Mouse (Mus musculus) heart, postnatal 4 days (tissue): Measurements from ENCODE around the gene Slc8a2. TPM values are rescaled to one million over a fixed set of nuclear protein-coding genes. Genes with fewer than 3 reads are reported as not detected.

Experiments used
- DNase-seq: peaks from one replicate; pipeline ENCODE4 v3.0.0; 2021
- total RNA-seq, 2 experiments: library from RNA; stranded (reverse); gene quantifications; 2 replicates each; pipeline ENCODE4 v1.2.3; 2021

Slc8a2 gene
- total RNA-seq, 2 experiments from 2014 or later: 2.0 TPM

GRCm38 (mm10) chr7:16125829-16126228, 3.8 kb upstream of the Slc8a2 start:
- no peak for DNase-seq

- DNase-seq: peak; percentile 53
Measured at GRCm38 (mm10) chr7:16128344-16128743, 1.3 kb upstream of the Slc8a2 start.

GRCm38 (mm10) chr7:16128899-16129298, 727 bp upstream of the Slc8a2 start:
- no peak for DNase-seq

GRCm38 (mm10) chr7:16129846-16130691, 443 bp downstream of the Slc8a2 start:
- DNase-seq: peak; percentile 49

- DNase-seq: no peak
Measured at GRCm38 (mm10) chr7:16130956-16131634, 1.5 kb downstream of the Slc8a2 start.

- DNase-seq: no peak
Measured at GRCm38 (mm10) chr7:16132161-16132581, 2.5 kb downstream of the Slc8a2 start.

- no peak for DNase-seq
Measured at GRCm38 (mm10) chr7:16132926-16133325, 3.3 kb downstream of the Slc8a2 start.

GRCm38 (mm10) chr7:16133691-16134090, 4.1 kb downstream of the Slc8a2 start:
- no peak for DNase-seq

- DNase-seq: no peak
Measured at GRCm38 (mm10) chr7:16134951-16135392, 5.3 kb downstream of the Slc8a2 start.

- DNase-seq: no peak
Measured at GRCm38 (mm10) chr7:16146489-16147410, 17.1 kb downstream of the Slc8a2 start.

- DNase-seq: peak; percentile 84
Measured at GRCm38 (mm10) chr7:16147643-16148042, 18.0 kb downstream of the Slc8a2 start.

- no peak for DNase-seq
Measured at GRCm38 (mm10) chr7:16149241-16149640, 19.6 kb downstream of the Slc8a2 start.

- no peak for DNase-seq
Measured at GRCm38 (mm10) chr7:16150191-16151145, 20.8 kb downstream of the Slc8a2 start.

- peak; percentile 65 for DNase-seq
Measured at GRCm38 (mm10) chr7:16153522-16153921, 23.9 kb downstream of the Slc8a2 start.

- DNase-seq: peak; percentile 62
Measured at GRCm38 (mm10) chr7:16155132-16155872, 25.7 kb downstream of the Slc8a2 start.

GRCm38 (mm10) chr7:16156105-16156714, 26.6 kb downstream of the Slc8a2 start:
- DNase-seq: peak; percentile 27

- DNase-seq: no peak
Measured at GRCm38 (mm10) chr7:16158735-16159134, 29.1 kb downstream of the Slc8a2 start.

GRCm38 (mm10) chr7:16160702-16161101, 31.1 kb downstream of the Slc8a2 start:
- no peak for DNase-seq

- no peak for DNase-seq
Measured at GRCm38 (mm10) chr7:16161302-16161701, 31.7 kb downstream of the Slc8a2 start.

- no peak for DNase-seq
Measured at GRCm38 (mm10) chr7:16162036-16162435, 32.4 kb downstream of the Slc8a2 start.
